Mouse (Mus musculus) macrophage (primary cell): ENCODE data around the gene Nfix. TPM values are rescaled to one million over a fixed set of nuclear protein-coding genes. Genes with fewer than 3 reads are reported as not detected.

Experiments used
- H3K27ac ChIP-seq: fragments of 350-480 bp; formaldehyde crosslinking; 2 replicates; pipeline ENCODE4 v1.9.0; 2021
- H3K36me3 ChIP-seq: fragments of 350-480 bp; formaldehyde crosslinking; 2 replicates; pipeline ENCODE4 v1.9.0; 2021; ENCODE audit errors: inconsistent target
- H3K4me3 ChIP-seq: fragments of 350-480 bp; formaldehyde crosslinking; 2 replicates; pipeline ENCODE4 v1.9.0; 2021; ENCODE audit errors: inconsistent target
- H3K79me2 ChIP-seq: fragments of 350-480 bp; formaldehyde crosslinking; 2 replicates; pipeline ENCODE4 v1.9.0; 2021; ENCODE audit errors: inconsistent target
- WGBS: methylation state at CpG from one replicate; pipeline ENCODE4 v1.1.7; 2026; ENCODE audit warnings: inconsistent platforms; ENCODE audit not compliant: missing documents; 5-methylcytosine and 5-hydroxymethylcytosine counted together
- polyA plus RNA-seq: library from polyadenylated mRNA; stranded (reverse); fragments of 250-400 nt; gene quantifications from 3 replicates; pipeline ENCODE4 v1.2.4, GENCODE M21; 2018; ENCODE audit warnings: inconsistent platforms

The Nfix gene
- polyA plus RNA-seq, 1 experiment from 2014 or later, result 4.3 TPM

DNA sequence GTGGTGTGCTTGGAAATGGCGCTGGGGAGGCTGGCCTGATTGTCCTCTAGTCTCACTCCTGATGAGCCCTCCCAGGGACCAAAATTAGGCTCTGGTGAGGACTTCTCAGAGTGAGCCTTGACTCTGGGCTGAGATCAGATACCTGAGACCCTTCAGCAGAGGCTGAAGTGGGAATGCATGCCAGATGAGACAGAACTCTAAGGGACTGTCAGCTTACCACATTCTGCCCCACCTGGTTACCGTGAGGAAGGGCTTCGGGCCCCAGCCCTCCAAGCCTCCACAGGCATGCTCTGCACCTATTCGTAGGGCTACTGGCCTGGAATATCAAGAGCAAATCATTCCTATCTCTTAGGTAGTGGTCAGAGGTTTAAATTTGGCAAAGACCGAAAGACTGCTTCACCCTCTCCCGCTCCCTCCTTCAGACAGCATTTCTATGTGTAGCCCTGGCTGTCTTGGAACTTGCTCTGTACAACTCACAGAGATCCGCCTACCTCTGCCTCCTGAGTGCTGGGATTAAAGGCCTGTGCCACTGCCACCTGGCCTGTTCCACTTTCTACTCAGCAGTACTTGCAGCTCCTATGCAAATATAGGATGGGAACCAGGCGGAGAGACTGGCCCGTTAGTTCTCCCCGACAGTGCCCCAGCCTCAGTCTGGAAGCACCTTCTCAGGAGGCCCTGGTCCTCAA is 61.3 kb downstream of the Nfix start:
- H3K79me2 ChIP-seq, result no peaks in the 10 kb centered on the region
- no peaks in the 10 kb centered on the region for H3K36me3 ChIP-seq
- 92% methylated on average over 10 of the region's 10 CpGs for WGBS
- H3K27ac ChIP-seq, result no peak overlapping the region
- H3K4me3 ChIP-seq, result no peak overlapping the region

DNA sequence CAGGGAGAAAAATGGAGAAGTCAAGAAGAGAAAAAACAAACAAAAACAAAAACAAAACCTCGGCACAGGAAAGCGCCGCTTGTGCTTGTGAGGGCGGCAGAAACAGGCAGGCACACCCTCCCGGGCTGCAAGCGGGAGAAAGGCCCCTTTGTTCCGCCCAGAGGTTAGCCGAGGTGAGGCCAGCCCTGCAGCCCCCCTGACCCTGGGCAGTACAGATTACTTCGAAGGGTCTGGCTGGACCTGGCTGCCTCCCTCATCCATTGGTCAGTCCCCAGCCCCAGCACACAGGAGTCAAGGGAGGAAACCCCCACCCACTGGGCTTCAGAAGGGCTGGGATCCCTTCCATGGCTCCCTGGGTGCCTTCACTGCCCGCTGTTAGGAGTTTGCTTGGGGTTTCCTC is 61.9 kb downstream of the Nfix start:
- Histone ChIP-seq H3K36me3 (no peaks in the 10 kb centered on the region), H3K79me2 (no peaks in the 10 kb centered on the region), H3K27ac (no peak overlapping the region), H3K4me3 (no peak overlapping the region)
- WGBS, result 74% methylated on average over 7 of the region's 10 CpGs

DNA sequence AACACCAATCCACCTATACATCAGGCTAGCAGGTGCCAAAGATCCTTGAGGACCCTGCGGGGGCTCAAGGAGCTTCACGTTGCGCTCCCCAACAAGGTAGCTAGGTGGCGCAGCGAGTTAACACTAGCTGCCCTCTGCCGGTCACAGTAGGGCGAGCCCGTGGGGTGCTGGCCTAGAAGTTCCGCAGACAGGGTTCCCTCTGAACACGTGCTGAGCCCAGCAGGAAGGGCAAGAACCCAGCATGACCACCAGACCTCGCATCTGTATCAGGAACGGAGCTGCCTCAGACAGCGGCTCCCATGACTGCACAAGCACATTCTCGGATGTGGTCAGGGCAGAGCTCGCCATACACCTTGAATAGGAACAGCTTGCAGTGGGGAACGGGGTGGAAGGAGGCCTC is 62.5 kb downstream of the Nfix start:
- H3K36me3 ChIP-seq, result no peaks in the 10 kb centered on the region
- H3K79me2 ChIP-seq, result no peaks in the 10 kb centered on the region
- no peak overlapping the region for H3K4me3 ChIP-seq
- WGBS, result 3% methylated on average over 16 of the region's 16 CpGs
- H3K27ac ChIP-seq, result no peak overlapping the region

DNA sequence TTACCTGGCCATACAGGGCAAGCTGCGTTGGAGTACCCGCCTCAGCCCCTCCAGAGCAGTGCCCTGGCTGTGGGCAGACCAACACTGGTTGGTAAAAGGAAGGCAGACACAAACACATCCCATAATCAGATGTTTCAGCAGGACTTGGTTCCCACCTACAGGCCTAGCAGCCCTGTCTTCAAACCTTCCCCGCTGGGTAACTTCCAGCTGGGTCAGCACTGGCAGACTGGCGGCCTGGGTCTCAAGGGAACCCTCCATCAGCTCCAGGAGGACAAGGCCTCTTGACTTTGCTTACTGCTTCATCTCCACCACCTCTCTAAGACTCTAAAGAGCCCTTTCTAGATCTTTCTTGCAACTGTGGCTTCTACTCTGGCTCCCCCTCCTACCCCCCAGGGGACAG is 63.6 kb downstream of the Nfix start:
- 95% methylated on average over 4 of the region's 4 CpGs for WGBS
- Histone ChIP-seq H3K36me3 (no peaks in the 10 kb centered on the region), H3K79me2 (no peaks in the 10 kb centered on the region), H3K4me3 (no peak overlapping the region), H3K27ac (no peak overlapping the region)

DNA sequence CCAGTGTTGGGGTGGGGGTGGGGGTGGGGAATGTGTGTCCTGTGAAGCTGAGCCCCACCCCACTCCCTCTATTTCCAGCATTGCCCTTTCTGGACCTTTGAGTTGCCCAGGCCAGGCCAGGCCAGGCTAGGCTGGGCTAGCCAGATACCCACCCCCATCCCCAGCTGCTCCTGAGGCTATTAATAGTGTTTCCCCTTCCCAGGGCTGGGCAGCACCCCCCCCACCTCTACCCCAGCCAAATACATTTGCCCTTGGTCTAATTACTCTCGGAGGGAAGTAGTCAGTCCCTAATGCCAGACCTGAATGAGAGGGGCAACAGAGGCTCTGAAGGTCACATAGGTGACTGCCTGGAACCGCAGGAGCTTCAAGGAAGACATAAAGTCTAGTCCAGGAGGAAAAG is 64.5 kb downstream of the Nfix start:
- no peak overlapping the region for H3K27ac ChIP-seq
- 63% methylated on average over 2 of the region's 2 CpGs for WGBS
- no peak overlapping the region for H3K4me3 ChIP-seq
- H3K79me2 ChIP-seq, result no peaks in the 10 kb centered on the region
- no peaks in the 10 kb centered on the region for H3K36me3 ChIP-seq

DNA sequence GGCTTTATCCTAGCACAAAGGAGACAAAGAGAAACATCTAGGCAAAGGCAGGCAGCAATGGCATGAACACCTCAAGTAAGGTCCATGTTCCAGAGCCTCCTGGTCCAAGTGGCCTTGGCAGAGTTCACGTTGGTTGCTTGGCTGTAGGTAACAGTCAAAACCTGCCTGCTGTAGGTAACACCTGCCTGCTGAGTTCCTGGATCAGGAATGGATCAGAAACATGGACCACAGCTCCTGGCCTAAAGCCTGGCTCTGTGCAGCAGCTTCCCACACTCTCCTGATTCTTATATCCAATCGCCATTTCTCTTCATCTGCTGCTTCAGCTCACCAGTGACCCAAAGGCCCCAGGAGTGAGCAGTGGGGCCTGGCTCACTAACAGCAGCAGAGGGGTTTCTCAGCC is 65.5 kb downstream of the Nfix start:
- Histone ChIP-seq H3K27ac (no peak overlapping the region), H3K36me3 (no peaks in the 10 kb centered on the region), H3K4me3 (no peak overlapping the region), H3K79me2 (no peaks in the 10 kb centered on the region)
- WGBS, result 100% methylated on average over 2 of the region's 2 CpGs

DNA sequence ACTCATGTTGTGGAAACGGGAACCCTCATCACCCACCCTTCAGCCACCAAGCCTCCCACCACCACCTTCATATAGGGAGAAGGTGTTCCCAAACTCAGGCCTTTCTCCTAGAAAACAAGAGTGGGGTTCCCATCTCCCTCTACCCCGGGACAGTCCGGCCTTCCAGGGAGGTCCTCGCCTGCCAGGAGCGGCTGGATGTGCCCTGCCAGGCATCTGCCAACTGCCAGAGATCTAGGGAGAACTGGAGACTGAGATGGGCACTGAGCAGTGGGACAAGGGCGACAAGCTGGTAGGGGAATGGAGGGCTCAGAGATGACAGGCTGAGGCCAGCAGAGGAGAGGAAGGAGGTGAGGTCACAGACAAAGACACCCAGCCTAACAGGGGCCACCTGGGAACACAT is 66.2 kb downstream of the Nfix start:
- Histone ChIP-seq H3K36me3 (no peaks in the 10 kb centered on the region), H3K27ac (no peak overlapping the region), H3K4me3 (no peak overlapping the region), H3K79me2 (no peaks in the 10 kb centered on the region)
- 89% methylated on average over 5 of the region's 6 CpGs for WGBS

DNA sequence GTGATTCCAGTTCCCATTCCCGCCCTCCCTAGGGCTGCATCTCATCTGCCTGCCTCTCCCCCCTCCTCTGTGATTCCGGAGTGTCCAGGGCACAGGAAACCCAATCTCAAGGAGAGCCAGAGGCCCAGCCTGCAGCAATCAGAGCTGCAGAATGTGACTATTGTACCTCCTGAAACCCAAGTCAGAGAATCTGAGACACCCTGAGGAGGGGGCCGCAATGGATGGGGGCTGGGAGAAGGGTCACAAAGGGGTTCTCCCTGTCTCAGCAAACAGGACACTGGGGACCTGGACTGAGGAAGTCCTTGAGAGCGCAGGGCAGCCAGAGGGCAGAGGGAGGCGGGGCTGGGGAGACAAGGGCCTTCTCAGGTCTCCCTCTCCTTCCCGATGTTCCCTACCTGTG is 67.1 kb downstream of the Nfix start:
- H3K27ac ChIP-seq, result no peak overlapping the region
- no peaks in the 10 kb centered on the region for H3K36me3 ChIP-seq
- no peaks in the 10 kb centered on the region for H3K79me2 ChIP-seq
- 90% methylated on average over 6 of the region's 6 CpGs for WGBS
- no peak overlapping the region for H3K4me3 ChIP-seq

DNA sequence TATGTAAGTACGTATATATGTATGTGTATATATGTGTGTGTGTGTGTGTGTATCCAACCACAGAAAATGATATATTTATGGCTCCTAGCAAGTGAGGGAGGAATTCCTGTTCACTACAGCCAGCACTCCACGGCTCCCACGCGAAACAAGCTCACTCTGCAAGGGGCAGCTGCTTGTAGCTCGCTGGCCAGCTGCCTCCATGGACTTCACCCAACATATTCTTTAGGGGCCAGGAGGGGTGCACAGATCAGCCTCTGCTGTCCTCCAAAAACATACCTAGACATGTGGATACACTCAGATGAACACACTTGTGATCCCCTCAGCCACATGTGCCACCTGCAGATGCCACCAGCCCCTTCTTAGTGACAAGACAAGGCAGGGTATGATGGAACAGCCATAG is 67.6 kb downstream of the Nfix start:
- Histone ChIP-seq H3K27ac (no peak overlapping the region), H3K36me3 (no peaks in the 10 kb centered on the region), H3K4me3 (no peak overlapping the region), H3K79me2 (no peaks in the 10 kb centered on the region)
- 72% methylated on average over 5 of the region's 5 CpGs for WGBS

DNA sequence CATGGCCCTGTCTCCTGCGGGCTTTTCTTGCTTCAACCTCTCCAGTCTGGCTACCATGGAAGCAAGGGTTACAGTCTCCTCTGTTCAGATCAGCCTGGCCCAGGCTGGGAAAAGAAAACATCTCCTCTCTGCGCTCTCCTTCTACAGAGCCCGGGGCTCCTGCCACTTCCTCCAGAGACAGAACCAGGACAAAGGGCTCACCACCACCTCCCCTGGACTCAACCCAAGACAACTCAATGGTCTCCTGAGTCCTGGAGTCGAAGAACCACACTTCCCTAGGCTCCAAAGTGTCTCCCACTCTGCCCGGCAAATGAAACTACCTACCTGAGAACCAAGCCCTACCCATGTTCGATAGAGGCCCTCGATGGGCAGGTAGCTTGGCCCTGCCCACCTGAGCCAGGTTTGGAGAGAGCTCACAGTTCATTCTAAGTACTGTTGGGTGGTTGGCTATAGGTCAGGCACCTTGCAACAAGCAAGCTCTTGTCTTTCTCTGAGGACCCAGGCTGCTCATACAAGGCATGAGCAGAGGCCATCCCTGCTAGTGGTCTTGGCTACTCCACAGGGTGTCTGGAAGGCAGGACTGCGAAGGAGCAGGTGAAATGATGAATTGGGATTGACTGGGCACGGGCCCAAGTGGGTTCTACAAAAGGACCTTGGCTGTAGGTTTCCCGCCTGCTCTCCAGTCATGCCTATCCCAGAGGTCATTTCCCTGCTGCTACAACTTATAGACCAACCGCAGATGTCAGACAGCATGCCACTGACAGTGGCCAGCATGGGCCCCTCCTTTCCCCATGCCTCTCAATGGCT is 68.6 kb downstream of the Nfix start:
- no peak overlapping the region for H3K4me3 ChIP-seq
- 77% methylated on average over 9 of the region's 11 CpGs for WGBS
- H3K79me2 ChIP-seq, result no peaks in the 10 kb centered on the region
- H3K27ac ChIP-seq, result no peak overlapping the region
- H3K36me3 ChIP-seq, result no peaks in the 10 kb centered on the region

DNA sequence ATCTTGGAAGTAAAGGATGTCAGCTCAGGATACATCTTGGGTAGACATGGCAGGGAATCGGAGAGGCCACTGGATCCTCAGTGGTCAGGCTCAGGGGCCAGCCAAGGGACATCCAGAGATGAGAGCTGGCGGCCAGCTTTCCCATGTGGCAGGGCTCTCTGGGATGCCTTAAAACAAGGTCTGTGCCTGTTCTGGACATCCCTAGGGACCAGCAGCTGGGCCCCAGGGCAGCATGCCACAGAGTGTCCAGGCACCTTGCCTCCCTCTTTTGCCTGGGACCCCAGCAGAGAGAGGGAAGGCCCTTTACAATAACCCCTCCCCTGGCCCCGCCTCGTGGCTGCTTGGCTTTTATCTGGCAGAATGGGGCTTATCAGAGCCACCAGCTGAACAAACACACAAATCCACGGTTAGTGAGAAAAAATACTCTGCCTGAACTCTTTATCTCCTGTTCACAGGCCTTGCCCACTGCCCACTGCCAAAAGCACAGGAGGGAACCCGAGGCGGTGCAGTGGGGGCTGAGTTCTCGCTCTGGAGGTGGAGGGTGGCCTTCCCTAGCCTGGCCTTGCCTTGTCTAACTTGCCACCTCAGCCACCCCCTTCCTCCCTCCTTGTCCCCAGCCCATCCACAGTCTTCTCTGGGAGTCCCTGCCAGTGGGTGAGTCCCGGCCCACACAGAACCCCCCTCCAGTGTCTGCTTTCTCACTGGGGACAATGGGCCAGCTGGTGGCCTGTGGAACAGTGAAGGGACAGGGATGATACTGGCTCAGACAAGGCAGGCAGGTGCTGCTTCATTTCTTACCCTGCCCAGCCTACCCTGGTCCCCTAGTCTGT is 69.4 kb downstream of the Nfix start:
- no peaks in the 10 kb centered on the region for H3K36me3 ChIP-seq
- WGBS, result 76% methylated on average over 9 of the region's 9 CpGs
- H3K79me2 ChIP-seq, result no peaks in the 10 kb centered on the region
- no peak overlapping the region for H3K4me3 ChIP-seq
- H3K27ac ChIP-seq, result no peak overlapping the region

DNA sequence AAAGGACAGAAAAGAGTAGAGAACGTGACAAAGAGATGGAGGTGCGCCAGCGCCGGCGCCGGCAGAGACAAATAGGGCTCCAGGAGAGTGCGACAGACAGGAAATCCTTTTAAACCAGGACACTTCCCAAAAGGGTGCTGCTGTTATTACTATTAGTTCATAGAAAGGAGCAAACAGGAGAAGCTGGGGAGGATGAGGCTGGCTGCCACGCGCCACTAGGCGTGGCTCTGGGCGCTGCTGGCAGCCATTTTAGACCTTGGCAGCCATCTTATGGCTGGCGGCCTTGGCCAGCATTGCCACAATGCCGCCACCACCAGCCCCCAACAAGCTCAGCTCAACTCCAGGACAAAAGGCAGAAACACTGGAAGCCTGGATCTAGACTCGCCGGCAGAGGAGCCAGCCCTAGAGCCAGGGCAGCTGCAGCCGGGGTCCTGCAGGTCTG is 70.2 kb downstream of the Nfix start:
- 90% methylated on average over 14 of the region's 16 CpGs for WGBS
- Histone ChIP-seq H3K79me2 (no peaks in the 10 kb centered on the region), H3K27ac (no peak overlapping the region), H3K4me3 (no peak overlapping the region), H3K36me3 (no peaks in the 10 kb centered on the region)

DNA sequence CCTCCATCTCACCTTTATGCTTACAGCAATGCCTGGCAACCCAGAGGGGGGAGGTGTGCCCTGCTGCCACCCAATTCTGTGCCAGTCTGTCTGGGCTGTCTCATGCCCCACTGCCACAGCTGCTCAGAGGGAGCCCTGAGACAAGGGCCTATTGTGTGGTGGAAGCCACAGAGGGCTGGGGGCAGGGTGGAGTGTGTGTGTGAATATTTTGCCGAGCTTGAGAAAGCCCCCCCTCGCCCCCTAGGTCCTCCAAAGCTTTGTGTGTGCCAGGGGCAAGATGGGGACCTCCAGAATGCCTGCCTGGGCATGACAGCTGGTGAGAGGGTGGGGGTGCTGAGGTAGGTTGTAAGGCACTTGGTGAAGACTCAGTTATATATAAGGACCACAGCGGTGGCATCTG is 71.7 kb downstream of the Nfix start:
- Histone ChIP-seq H3K79me2 (no peaks in the 10 kb centered on the region), H3K27ac (no peak overlapping the region), H3K4me3 (no peak overlapping the region), H3K36me3 (no peaks in the 10 kb centered on the region)
- 63% methylated on average over 3 of the region's 3 CpGs for WGBS

DNA sequence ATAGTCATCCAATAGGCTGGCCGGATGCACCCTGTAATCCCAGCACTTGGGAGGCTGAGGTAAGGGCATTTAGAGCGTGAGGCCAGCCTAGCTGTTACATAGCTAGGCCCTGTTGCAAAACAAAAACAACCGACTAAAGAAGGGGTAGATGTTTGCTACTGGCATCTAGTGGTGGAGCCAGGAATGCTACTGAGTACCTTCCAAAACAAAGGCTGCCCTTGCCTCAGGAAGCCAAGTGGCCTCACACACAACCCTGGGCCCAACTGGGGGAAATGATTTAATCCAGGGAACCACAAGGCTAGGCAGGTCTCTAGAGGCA is 74.2 kb downstream of the Nfix start:
- WGBS, result 4% methylated on average over 3 of the region's 3 CpGs
- Histone ChIP-seq H3K79me2 (no peaks in the 10 kb centered on the region), H3K36me3 (no peaks in the 10 kb centered on the region), H3K27ac (peak overlapping the region; percentile 40), H3K4me3 (no peak overlapping the region)
